Mouse (Mus musculus) ES-Bruce4 (cell line): ENCODE data around the gene Fndc8.

Experiments used
- EP300 ChIP-seq: IDR thresholded peaks from 2 replicates; pipeline ENCODE4 v1.6.1; 2011; ENCODE audit warnings: low read depth, low read length; ENCODE audit not compliant: insufficient read depth
- POLR2A ChIP-seq: IDR thresholded peaks from one replicate; pipeline ENCODE4 v1.8.1; 2011; ENCODE audit warnings: low read length; ENCODE audit not compliant: insufficient read depth

DNA sequence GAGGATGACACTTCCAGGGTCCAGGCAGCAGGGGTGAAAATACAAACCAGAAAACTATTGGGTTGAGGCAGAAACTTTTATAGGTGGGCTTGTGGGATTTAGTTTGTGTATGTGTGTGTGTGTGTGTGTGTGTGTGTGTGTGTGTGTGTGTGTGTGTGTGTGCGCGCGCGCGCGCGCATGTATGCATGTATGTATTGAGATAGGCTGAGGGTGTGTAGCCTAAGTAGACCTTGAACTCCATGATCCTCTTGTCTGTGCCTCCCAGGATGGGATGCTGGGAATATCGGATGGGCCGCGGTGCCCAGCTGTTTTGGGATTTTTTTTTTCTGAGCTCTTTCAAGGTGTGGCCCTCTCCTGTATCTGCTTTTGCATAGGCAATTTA lies 16.7 kb downstream of the Fndc8 start:
- TF ChIP-seq POLR2A (no peak), EP300 (no peak)
